Mouse (Mus musculus): ENCODE data around the gene Arhgdib. TPM values are rescaled to one million over a fixed set of nuclear protein-coding genes. Genes with fewer than 3 reads are reported as not detected.

Arhgdib gene
- total and polyA plus RNA-seq, 2 experiments from 2014 or later, result 8.3 to 16.1 TPM

DNA sequence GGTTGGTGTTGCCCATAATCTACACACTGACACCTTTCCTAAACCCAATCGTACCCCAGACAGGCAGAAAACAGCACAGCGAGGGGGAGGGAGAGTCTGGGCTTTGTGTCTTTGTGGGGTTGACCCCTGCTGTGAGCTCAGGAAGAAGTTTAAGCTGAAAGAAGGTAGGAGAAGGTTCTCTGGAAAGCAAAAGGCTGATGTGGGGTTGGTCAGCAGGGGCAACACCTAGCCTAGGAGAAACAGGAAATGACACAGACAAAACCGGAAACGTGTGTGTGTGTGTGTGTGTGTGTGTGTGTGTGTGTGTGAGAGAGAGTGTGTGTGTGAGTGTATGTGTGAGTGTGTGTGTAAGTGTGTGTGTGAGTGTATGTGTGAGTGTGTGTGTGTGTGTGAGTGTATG lies 25.8 kb upstream of the Arhgdib start:
- H3K9me3 ChIP-seq (ENCODE audit: low read length), result no peaks in the 10 kb centered on the region

DNA sequence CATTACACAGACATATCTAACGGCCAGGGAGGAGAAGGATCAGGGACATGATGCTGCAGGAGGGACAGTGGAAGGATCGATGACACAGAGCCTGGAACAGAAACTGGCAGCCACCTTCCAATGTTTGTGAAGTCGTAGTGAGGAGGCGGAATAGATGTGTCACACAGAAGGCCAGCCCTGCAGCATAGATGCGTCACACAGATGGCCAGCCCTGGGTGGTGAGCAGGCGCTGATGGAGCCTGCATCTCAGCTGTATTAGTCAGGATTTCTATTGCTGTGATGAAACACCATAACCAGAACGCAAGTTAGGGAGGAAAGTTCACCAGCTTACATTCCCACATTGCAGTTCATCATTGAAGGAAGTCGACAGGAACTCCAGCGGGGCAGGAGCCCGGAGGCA lies 24.2 kb upstream of the Arhgdib start:
- WGBS, result 81% methylated on average over 10 of the region's 10 CpGs
- H3K4me1 ChIP-seq (ENCODE audit: insufficient read depth, low read length), result no peaks in the 10 kb centered on the region

More for the DNA sequence above, 25.8 kb upstream of the Arhgdib start:
- WGBS, result 59% methylated on average over 4 of the region's 4 CpGs
- ATAC-seq (ENCODE audit: low FRiP score), result no peak
- H3K4me3 ChIP-seq (ENCODE audit: low read depth, low read length), result no peak overlapping the region
- H3K36me3 ChIP-seq (ENCODE audit: insufficient read depth, low read length), result no peaks in the 10 kb centered on the region
- TF ChIP-seq CTCF (IDR thresholded peaks at IDR 0.05), result no peak
- no peak overlapping the region for H3K9ac ChIP-seq (replicated peaks; ENCODE audit: low read length, poor library complexity, severe bottlenecking)
- no peaks in the 10 kb centered on the region for H3K27me3 ChIP-seq (ENCODE audit: insufficient read depth, low read length)
- H3K4me2 ChIP-seq (ENCODE audit: low read depth, low read length, poor library complexity, severe bottlenecking), result no peak overlapping the region
- no peak for DNase-seq (ENCODE audit: low spot score)
- H3K4me1 ChIP-seq (ENCODE audit: insufficient read depth, low read length), result no peaks in the 10 kb centered on the region
- H3K27ac ChIP-seq (ENCODE audit: low read depth, low read length), result no peak overlapping the region

DNA sequence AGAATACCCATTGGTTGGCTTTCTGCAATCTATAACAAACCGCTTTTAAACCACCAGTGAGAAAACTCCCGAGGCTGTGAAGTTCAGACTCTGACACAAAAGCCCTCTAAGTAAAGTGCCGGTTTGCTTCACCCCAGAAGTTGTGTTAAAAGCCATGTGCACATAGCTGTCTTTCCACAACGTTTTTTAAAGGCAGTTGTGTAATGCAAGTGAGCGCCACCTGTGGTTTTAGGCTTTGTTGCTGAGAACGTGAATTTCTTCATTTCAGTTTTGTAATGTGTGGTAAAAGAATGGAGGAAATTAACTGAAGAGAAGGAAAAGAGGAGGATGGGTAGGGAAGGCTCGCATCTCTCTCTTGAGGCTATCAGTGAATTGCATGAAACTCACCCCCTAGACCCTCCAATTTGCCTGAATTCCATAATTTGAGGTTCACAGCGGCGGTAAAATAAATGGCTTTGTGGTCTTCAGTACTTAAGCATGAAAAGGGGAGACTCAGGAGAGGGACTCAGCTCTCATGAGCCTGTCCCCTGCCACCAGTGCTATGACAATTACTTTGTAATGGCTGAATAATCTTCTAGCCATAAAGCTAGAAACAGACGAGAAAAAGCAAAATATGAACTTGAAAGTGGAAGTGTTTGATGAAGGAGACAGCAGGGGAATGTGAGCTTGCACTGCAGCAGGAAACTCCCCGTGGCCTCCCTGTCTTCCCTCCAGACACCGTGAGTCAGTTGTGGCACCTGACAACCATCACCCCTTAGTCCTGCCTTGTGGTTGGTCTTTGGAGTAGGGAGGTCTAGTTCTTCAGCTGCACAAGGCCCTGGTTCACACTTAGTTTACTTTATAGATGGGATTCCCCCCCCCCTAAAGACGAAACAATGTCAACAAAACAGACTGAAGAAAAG lies 23.2 kb upstream of the Arhgdib start:
- Histone ChIP-seq H3K9ac (replicated peaks; ENCODE audit: low read length, poor library complexity, severe bottlenecking) (no peak overlapping the region), H3K9me3 (ENCODE audit: low read length) (no peaks in the 10 kb centered on the region), H3K27me3 (ENCODE audit: insufficient read depth, low read length) (no peaks in the 10 kb centered on the region), H3K36me3 (ENCODE audit: insufficient read depth, low read length) (no peaks in the 10 kb centered on the region), H3K4me3 (ENCODE audit: low read depth, low read length) (no peak overlapping the region), H3K4me1 (ENCODE audit: insufficient read depth, low read length) (no peaks in the 10 kb centered on the region), H3K27ac (ENCODE audit: low read depth, low read length) (no peak overlapping the region), H3K4me2 (ENCODE audit: low read depth, low read length, poor library complexity, severe bottlenecking) (no peak overlapping the region)
- TF ChIP-seq CTCF (IDR thresholded peaks at IDR 0.05), result peak; percentile 40
- 70% methylated on average over 13 of the region's 13 CpGs for WGBS
- no peak for DNase-seq (ENCODE audit: low spot score)
- ATAC-seq (ENCODE audit: low FRiP score), result no peak

More for the DNA sequence above, 24.2 kb upstream of the Arhgdib start:
- H3K27ac ChIP-seq (ENCODE audit: low read depth, low read length), result no peak overlapping the region
- no peak overlapping the region for H3K4me3 ChIP-seq (ENCODE audit: low read depth, low read length)
- no peaks in the 10 kb centered on the region for H3K9me3 ChIP-seq (ENCODE audit: low read length)
- ATAC-seq (ENCODE audit: low FRiP score), result no peak
- no peak overlapping the region for H3K4me2 ChIP-seq (ENCODE audit: low read depth, low read length, poor library complexity, severe bottlenecking)
- no peaks in the 10 kb centered on the region for H3K36me3 ChIP-seq (ENCODE audit: insufficient read depth, low read length)
- no peak for TF ChIP-seq CTCF (IDR thresholded peaks at IDR 0.05)
- no peak for DNase-seq (ENCODE audit: low spot score)
- no peaks in the 10 kb centered on the region for H3K27me3 ChIP-seq (ENCODE audit: insufficient read depth, low read length)
- no peak overlapping the region for H3K9ac ChIP-seq (replicated peaks; ENCODE audit: low read length, poor library complexity, severe bottlenecking)

GRCm38 (mm10) chr6:136962957-136963356 lies 21.3 kb upstream of the Arhgdib start:
- Histone ChIP-seq H3K27ac (ENCODE audit: low read depth, low read length) (no peak overlapping the region), H3K9ac (replicated peaks; ENCODE audit: low read length, poor library complexity, severe bottlenecking) (no peak overlapping the region), H3K9me3 (ENCODE audit: low read length) (no peaks in the 10 kb centered on the region), H3K27me3 (ENCODE audit: insufficient read depth, low read length) (no peaks in the 10 kb centered on the region), H3K4me2 (ENCODE audit: low read depth, low read length, poor library complexity, severe bottlenecking) (no peak overlapping the region), H3K4me1 (ENCODE audit: insufficient read depth, low read length) (no peaks in the 10 kb centered on the region), H3K36me3 (ENCODE audit: insufficient read depth, low read length) (no peaks in the 10 kb centered on the region), H3K4me3 (ENCODE audit: low read depth, low read length) (no peak overlapping the region)
- DNase-seq (ENCODE audit: low spot score), result no peak
- ATAC-seq (ENCODE audit: low FRiP score), result no peak
- no peak for TF ChIP-seq CTCF (IDR thresholded peaks at IDR 0.05)
- 90% methylated on average over 11 of the region's 11 CpGs for WGBS

DNA sequence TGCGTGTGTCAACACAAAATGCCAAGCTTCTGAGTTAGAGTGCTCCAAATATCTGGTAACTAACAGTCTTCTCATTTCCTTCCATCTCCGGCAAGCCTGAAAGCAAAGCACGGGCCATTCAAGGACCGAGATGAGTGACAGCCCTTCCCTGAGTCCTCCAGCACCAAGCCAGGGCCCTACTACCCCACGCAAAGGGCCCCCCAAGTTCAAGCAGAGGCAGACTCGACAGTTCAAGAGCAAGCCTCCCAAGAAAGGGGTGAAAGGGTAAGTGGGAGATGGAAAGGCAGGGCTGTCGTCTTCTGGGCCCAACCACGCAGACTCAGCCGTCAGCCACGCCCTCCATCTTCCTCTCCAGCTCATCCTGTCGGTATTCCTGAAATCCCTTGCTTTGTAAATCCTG lies 17.4 kb upstream of the Arhgdib start:
- Histone ChIP-seq H3K36me3 (ENCODE audit: insufficient read depth, low read length) (no peaks in the 10 kb centered on the region), H3K9me3 (ENCODE audit: low read length) (no peaks in the 10 kb centered on the region), H3K4me3 (ENCODE audit: low read depth, low read length) (no peak overlapping the region), H3K4me2 (ENCODE audit: low read depth, low read length, poor library complexity, severe bottlenecking) (no peak overlapping the region), H3K4me1 (ENCODE audit: insufficient read depth, low read length) (no peaks in the 10 kb centered on the region), H3K9ac (replicated peaks; ENCODE audit: low read length, poor library complexity, severe bottlenecking) (no peak overlapping the region), H3K27ac (ENCODE audit: low read depth, low read length) (no peak overlapping the region), H3K27me3 (ENCODE audit: insufficient read depth, low read length) (no peaks in the 10 kb centered on the region)
- DNase-seq (ENCODE audit: low spot score) (no peak), ATAC-seq (ENCODE audit: low FRiP score) (no peak)
- TF ChIP-seq CTCF (IDR thresholded peaks at IDR 0.05), result no peak
- WGBS, result 71% methylated on average over 11 of the region's 11 CpGs

DNA sequence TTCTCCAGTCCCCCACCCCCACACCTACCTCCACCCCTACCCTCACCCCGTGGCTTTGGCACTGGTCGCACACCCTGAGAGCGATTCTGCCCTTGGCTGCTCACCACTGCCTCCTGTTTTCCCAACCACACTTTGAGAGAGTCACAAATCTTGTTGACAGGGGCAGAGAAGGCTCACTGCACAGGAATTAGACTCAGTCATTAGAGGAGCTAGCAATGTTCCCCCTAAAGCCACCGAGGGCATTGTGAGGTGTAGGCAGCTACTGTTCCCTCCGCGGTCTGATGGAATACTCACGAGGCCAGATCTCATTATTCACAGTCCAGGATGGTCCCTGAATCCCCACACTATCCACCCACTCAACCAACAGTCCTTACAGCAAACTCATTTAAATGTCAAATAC lies 15.4 kb upstream of the Arhgdib start:
- WGBS, result 68% methylated on average over 7 of the region's 7 CpGs
- Histone ChIP-seq H3K9ac (replicated peaks; ENCODE audit: low read length, poor library complexity, severe bottlenecking) (no peak overlapping the region), H3K4me2 (ENCODE audit: low read depth, low read length, poor library complexity, severe bottlenecking) (no peak overlapping the region), H3K4me3 (ENCODE audit: low read depth, low read length) (no peak overlapping the region), H3K27me3 (ENCODE audit: insufficient read depth, low read length) (no peaks in the 10 kb centered on the region), H3K9me3 (ENCODE audit: low read length) (no peaks in the 10 kb centered on the region), H3K36me3 (ENCODE audit: insufficient read depth, low read length) (no peaks in the 10 kb centered on the region), H3K27ac (ENCODE audit: low read depth, low read length) (no peak overlapping the region), H3K4me1 (ENCODE audit: insufficient read depth, low read length) (no peaks in the 10 kb centered on the region)
- ATAC-seq (ENCODE audit: low FRiP score) (no peak), DNase-seq (ENCODE audit: low spot score) (no peak)
- TF ChIP-seq CTCF (IDR thresholded peaks at IDR 0.05), result no peak

Data from midbrain, postnatal 0 days (tissue).